Mouse (Mus musculus): ENCODE measurements at regions not wholly inside any gene's neighbourhood (a gene's known extent, or its start where the extent isn't known, plus 50 kb on each side); places are given as distances from the start of the nearest gene placed in this dataset.

DNA sequence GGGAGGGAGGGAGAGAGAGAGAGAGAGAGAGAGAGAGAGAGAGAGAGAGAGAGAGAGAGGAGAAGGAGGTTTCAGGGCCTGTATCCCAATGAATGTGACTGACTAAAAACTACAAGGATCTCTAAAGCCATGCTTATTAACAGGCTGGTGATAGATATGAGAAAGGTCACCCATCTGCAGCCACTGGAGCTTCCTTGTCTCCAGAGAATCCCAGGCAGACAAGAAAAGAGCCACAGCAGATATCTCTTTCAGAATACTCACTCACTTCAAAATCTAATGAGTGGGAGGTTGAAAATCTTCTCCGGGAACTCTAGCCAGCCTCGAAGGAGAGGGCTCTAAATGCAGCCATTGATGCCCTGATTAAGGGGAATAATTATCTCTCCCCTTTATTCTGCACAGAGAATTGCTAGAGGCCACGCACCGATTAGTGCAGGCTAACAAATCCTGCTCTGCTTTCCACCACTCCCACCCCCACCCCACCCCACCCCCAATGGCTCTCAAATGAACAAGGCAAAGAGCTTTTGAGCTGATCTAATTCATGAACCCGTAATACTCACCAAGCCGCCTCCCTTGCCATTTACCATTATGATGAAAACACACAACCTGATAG is 189.5 kb upstream of the Sox9 start:
- DNase-seq (ENCODE audit: low spot score), result no peak

DNA sequence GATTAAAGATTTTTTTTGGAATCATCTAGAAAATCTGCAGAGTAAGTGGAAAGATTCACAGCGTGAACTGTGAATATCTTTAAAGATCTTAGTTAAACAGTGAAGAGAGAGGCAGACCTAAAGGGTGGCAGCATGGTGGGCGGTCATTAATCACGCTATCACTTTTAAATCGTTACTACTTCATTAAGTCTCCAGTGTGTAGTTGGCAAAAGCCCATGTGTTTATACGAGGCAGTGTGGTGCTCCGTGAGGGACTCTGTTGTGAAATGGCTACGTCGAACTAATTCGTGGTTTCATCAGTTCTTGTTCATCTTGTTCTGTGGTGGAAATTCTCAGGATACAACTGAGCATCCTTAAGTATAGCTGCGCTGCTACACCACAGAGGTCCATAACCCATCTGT is 188.2 kb upstream of the Sox9 start:
- DNase-seq (ENCODE audit: low spot score), result no peak

GRCm38 (mm10) chr11:112607359-112607758 is 174.7 kb upstream of the Sox9 start:
- no peak for DNase-seq (ENCODE audit: low spot score)

- no peak for DNase-seq (ENCODE audit: low spot score)
Observed at GRCm38 (mm10) chr11:112609277-112609676, 172.7 kb upstream of the Sox9 start.

- no peak for DNase-seq (ENCODE audit: low spot score)
Observed at GRCm38 (mm10) chr11:112611073-112611472, 171.0 kb upstream of the Sox9 start.

GRCm38 (mm10) chr11:112615629-112616028 is 166.4 kb upstream of the Sox9 start:
- DNase-seq (ENCODE audit: low spot score), result no peak

GRCm38 (mm10) chr11:112616942-112617341 is 165.1 kb upstream of the Sox9 start:
- DNase-seq (ENCODE audit: low spot score), result no peak

DNA sequence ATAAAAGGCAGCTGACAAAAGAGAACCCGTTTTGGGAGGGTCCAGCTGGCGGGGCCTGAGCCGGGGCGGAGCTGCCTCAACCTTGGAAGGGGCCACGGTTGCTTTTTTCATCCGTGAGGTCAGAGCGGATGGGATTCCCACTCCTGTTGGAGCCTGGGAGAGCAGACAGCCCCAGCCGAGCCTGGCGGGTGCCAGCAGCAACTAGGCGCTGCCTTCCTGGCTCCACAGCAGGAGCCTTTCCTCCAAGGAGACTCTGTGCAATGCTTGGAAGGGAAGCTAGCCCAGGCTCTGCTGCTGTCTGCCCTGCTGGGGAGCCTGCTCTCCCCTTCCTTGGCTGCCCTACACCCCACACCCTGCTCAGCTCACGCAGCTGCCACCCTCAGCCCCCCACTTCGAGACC is 161.1 kb upstream of the Sox9 start:
- DNase-seq (ENCODE audit: low spot score), result no peak

DNA sequence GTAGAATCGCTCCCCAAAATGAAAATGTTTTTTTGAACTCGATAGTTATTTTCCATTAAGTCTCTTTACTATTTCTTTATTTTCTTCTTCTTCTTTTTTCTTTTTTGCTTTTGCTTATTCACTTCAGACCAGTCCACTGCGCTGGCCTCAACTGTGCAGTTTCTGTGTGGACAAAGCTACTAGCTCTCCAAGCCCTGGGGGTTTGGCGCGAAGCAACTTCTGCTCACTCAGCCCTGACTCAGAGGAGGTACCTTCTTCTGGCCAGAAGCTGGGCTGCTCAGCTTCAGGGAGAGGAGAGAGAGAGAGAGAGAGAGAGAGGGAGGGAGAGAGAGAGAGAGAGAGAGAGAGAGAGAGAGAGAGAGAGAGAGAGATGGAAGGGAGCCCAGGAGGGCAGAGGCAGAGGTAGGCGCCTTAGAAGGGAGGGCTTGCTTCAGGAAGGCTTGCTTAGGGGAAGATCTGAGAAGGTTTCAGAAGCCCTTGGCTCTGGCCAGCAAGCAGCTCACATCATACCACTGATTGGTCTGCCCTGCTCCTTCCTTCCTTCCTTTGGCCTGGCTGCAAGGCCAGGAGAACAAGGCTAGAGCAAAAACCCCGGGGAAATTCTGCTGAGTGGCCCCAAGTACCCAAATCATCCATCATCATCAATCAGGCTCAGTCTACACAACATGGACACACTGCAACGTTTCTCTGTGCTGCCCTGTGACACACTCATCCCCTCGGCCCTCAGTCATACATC is 160.5 kb upstream of the Sox9 start:
- DNase-seq (ENCODE audit: low spot score), result no peak

- no peak for DNase-seq (ENCODE audit: low spot score)
Observed at GRCm38 (mm10) chr11:112649298-112649697, 132.7 kb upstream of the Sox9 start.

GRCm38 (mm10) chr11:112657410-112658159 is 124.4 kb upstream of the Sox9 start:
- no peak for DNase-seq (ENCODE audit: low spot score)

- no peak for DNase-seq (ENCODE audit: low spot score)
Observed at GRCm38 (mm10) chr11:112659911-112660310, 122.1 kb upstream of the Sox9 start.

DNA sequence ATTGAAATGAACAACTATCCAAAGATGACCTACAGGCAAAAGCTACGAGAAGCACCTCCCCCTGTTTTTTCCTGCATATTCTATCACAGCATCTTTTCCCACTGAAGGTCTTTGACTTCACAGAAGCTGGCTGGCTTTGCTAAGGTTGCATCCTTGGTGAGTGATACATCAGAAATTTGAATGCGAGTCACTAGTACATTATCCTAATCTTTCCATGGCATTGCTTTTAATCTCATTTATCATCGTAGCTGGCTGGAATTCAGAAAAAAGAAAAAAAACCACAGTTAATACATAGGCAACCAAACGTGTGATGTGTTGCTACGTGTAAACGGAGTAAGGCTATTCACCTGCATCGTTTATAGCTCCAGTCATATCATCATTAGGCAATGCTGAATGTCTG is 120.6 kb upstream of the Sox9 start:
- no peak for DNase-seq (ENCODE audit: low spot score)

DNA sequence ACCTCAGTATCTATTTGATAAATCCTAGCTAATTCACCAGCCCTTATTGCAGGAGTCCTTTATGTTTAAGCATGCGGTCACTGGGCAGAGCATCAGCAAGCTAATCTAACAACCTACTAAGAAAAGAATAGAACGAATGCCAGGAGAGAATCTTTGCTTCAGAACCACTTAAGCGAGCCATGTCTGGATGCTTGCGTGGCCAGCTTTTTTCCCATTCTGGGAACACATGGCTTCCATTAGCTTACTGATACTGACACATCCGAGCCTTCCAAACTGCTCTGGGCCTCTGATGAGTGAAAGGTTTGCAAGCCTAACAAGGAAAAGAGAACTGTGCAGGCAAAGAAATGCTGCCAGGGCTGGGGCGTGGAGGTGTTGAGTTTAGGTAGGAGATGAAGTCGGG is 114.7 kb upstream of the Sox9 start:
- no peak for DNase-seq (ENCODE audit: low spot score)

DNA sequence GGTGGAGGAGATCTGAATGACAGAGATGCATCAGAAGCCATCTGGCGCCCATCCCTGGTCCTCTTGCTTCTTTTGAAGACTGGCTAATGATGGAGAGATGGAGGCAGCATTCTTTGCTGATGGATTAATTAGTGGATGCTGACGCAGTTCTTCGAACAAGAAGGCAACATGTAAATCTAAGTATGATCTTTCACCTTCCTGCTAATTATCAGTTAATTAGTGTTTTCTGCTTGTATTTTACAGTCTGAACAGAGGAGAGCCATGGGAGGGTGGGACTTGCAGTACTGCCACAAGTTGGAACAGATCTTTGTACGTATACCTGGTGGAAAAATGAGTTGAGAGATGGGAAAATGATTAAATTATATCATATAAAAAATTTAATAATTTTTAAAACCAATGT is 109.9 kb upstream of the Sox9 start:
- DNase-seq (ENCODE audit: low spot score), result no peak

GRCm38 (mm10) chr11:112690047-112690446 is 92.0 kb upstream of the Sox9 start:
- DNase-seq (ENCODE audit: low spot score), result no peak

DNA sequence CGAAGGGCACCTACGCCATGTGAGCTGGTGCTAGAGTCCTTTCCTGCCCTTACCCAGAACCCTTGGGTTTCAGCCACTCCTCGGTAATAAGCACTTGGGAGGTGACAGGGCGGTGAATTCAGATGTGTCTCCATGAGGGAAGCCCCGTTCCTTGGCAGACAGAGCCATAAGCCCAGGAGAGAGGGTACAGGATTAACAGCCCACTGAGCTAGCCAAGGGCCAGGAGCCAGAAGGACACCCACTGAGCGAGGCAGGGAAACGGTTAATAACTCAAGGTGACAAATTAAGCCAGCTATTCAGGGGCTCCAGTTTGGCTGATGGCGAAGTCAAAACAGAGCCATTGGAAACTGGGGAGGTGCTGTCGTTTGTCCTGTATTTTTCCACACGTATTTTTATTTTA is 75.9 kb upstream of the Sox9 start:
- no peak for DNase-seq (ENCODE audit: low spot score)

DNA sequence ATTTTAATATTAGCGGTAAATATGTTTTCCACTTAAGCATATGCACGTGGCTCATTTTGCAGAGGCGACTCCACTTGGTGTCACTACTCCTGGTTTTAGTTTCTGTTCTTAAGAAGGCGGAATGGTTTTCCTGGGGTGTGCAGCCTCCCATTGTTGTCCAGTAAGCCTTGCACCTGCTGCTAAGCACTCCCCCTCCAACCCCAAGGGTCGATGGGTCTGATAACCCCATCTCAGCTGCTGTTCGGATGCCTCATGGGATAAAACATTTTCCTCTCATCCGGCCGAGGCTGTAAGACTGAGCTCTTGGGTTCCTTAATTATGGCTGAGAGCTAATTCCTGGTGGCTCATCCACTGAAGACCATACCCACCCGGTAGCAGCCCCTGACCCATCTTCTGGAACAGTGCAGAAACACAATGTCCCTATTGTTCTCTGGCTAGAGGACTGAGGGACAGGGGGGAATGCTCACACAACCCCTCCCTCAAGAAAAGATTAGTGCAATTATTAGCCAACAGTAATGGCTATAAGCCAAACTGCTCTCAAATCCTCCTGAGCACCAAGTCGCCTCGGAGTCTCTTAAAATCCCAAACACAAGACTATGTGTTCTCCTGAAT is 73.8 kb upstream of the Sox9 start:
- no peak for DNase-seq (ENCODE audit: low spot score)

DNA sequence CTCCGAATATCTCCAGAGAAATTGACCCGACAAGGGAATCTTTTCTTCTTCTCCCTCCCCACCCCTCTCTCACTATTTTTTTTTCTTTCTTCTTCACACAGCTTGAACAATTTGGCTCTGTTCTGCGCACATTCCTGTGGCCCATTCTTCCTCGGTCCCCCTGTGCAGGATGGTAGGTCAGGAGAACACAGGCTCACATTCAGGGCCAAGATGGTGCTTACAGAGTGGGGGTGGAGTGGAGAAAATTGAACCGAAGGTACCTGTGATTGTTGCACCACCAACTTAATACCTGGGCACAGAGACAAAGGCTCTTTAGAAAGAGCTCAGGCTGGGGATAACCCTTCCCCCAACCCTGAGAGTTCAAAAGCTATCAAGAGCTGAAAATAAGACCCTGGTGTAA is 70.4 kb upstream of the Sox9 start:
- no peak for DNase-seq (ENCODE audit: low spot score)

- DNase-seq (ENCODE audit: low spot score), result no peak
Observed at GRCm38 (mm10) chr11:112718547-112718946, 63.5 kb upstream of the Sox9 start.

GRCm38 (mm10) chr11:112720652-112721051 is 61.4 kb upstream of the Sox9 start:
- DNase-seq (ENCODE audit: low spot score), result no peak

- no peak for DNase-seq (ENCODE audit: low spot score)
Observed at GRCm38 (mm10) chr11:112722936-112723335, 59.1 kb upstream of the Sox9 start.
